Mouse (Mus musculus): Measurements from ENCODE around the gene Pdrg1. TPM values are rescaled to one million over a fixed set of nuclear protein-coding genes. Genes with fewer than 3 reads are reported as not detected.

Pdrg1 gene
- polyA plus RNA-seq, 1 experiment from 2014 or later, result 259 TPM

Other genes with a start within 250 kb of the Pdrg1 start
- gene Bcl2l1, start 183.7 kb downstream of the Pdrg1 start, polyA plus RNA-seq (2015; fragmentation: Nextera tagmentation; extraction: Ambion mirVana), result 186 and 194 TPM in 2 replicates
- gene Tpx2, start 167.5 kb downstream of the Pdrg1 start, polyA plus RNA-seq (2015; fragmentation: Nextera tagmentation; extraction: Ambion mirVana), result 10.5 and 11.1 TPM in 2 replicates
- 0.14 TPM in 1 of 2 replicates, not detected in the other for gene Mylk2, start 104.1 kb downstream of the Pdrg1 start, polyA plus RNA-seq (2015; fragmentation: Nextera tagmentation; extraction: Ambion mirVana)
- gene Foxs1, start 82.2 kb downstream of the Pdrg1 start, polyA plus RNA-seq (2015; fragmentation: Nextera tagmentation; extraction: Ambion mirVana), result 4.0 and 4.3 TPM in 2 replicates
- gene Dusp15, start 63.7 kb downstream of the Pdrg1 start, polyA plus RNA-seq (2015; fragmentation: Nextera tagmentation; extraction: Ambion mirVana), result 10.6 and 13.7 TPM in 2 replicates
- gene Ttll9, start 52.9 kb downstream of the Pdrg1 start, polyA plus RNA-seq (2015; fragmentation: Nextera tagmentation; extraction: Ambion mirVana), result 6.8 and 9.2 TPM in 2 replicates
- 1.6 and 1.9 TPM in 2 replicates for gene Xkr7, start 16.4 kb upstream of the Pdrg1 start, polyA plus RNA-seq (2015; fragmentation: Nextera tagmentation; extraction: Ambion mirVana)
- gene Ccm2l, start 50.5 kb upstream of the Pdrg1 start, polyA plus RNA-seq (2015; fragmentation: Nextera tagmentation; extraction: Ambion mirVana), result 1.0 and 1.2 TPM in 2 replicates
- 3.4 and 4.9 TPM in 2 replicates for gene Hck, start 93.0 kb upstream of the Pdrg1 start, polyA plus RNA-seq (2015; fragmentation: Nextera tagmentation; extraction: Ambion mirVana)
- 84.4 and 85.8 TPM in 2 replicates for gene Tm9sf4, start 145.9 kb upstream of the Pdrg1 start, polyA plus RNA-seq (2015; fragmentation: Nextera tagmentation; extraction: Ambion mirVana)
- 50.3 and 57.1 TPM in 2 replicates for gene Tspyl3, start 210.0 kb upstream of the Pdrg1 start, polyA plus RNA-seq (2015; fragmentation: Nextera tagmentation; extraction: Ambion mirVana)
- gene Plagl2, start 226.0 kb upstream of the Pdrg1 start, polyA plus RNA-seq (2015; fragmentation: Nextera tagmentation; extraction: Ambion mirVana), result 5.2 and 5.4 TPM in 2 replicates
- 5.2 and 6.4 TPM in 2 replicates for gene Pofut1, start 226.1 kb upstream of the Pdrg1 start, polyA plus RNA-seq (2015; fragmentation: Nextera tagmentation; extraction: Ambion mirVana)

Data from midbrain, embryonic 16.5 days (tissue).